Mouse (Mus musculus): ENCODE measurements around the gene Vmn1r142.
"Not testable (repeated sequence)": the region's sequence is repeated elsewhere in the genome, so short reads cannot be mapped to it uniquely, and the experiment has no call there.

The Vmn1r142 gene

GRCm38 (mm10) chr7:22163935-22164334, at the start of gene Vmn1r142:
Vmn1r142 (minus strand) TSS chr7:22164035.
- DNase-seq (ENCODE audit: low spot score in 2 of 2): not testable (repeated sequence)

DNA sequence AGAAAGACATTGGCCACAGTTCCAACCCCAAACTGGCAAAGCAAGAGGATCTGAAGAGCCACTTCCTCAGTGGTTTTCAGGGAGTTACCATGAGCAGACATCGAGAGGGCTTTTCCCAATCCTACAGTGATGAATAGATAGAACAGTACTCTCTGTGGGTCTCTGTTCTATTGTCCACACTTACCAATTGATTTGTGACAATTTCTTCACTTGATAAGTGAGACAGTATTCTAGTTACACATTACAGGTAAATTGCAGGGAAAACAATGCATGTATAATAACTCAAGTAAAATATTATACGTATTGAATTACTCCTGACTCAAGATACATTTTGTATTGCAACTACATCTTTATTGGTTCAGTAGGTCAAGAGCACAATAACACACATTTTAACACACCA, 37.3 kb upstream of the Vmn1r142 start, which contains the start of gene Gm8653:
Gm8653 (minus strand) TSS at position 101 of the 400 bp plus-strand sequence.
- not testable (repeated sequence) for DNase-seq (ENCODE audit: low spot score in 2 of 2)

DNA sequence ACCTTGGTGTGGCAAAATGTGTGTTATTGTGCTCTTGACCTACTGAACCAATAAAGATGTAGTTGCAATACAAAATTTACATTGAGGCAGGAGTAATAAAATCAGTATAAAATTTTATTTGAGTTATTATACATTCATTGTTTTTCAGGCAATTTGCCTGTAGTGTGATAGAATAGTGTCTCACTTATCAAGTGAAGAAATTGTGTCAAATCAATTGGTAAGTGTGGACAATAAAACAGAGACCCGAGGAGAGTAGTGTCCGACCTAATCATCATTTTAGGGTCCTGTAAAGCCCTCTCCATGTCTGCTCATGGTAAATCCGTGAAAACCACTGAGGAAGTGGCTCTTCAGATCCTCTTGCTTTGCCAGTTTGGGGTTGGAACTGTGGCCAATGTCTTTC, 25.2 kb upstream of the Vmn1r142 start, which contains the start of gene Vmn1r143:
Vmn1r143 (plus strand) TSS at position 301 of the 400 bp plus-strand sequence.
- DNase-seq (ENCODE audit: low spot score in 2 of 2): not testable (repeated sequence)

DNA sequence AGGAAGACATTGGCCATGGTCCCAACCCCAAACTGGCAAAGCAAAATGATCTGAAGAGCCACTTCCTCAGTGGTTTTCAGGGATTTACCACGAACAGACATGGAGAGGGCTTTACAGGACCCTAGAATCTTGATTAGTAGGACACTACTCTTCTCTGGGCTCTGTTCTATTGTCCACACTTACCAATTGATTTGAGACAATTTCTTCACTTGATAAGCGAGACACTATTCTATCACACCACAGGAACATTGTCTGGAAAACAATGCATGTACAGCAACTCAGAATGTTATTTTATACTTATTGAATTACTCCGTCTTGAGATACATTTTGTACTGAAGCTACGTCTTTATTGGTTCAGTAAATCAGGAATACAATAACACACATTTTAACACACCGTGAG, 29.2 kb downstream of the Vmn1r142 start, which contains the start of gene Gm10666:
Gm10666 (minus strand) TSS at position 101 of the 400 bp plus-strand sequence.
- not testable (repeated sequence) for DNase-seq (ENCODE audit: low spot score in 2 of 2)

DNA sequence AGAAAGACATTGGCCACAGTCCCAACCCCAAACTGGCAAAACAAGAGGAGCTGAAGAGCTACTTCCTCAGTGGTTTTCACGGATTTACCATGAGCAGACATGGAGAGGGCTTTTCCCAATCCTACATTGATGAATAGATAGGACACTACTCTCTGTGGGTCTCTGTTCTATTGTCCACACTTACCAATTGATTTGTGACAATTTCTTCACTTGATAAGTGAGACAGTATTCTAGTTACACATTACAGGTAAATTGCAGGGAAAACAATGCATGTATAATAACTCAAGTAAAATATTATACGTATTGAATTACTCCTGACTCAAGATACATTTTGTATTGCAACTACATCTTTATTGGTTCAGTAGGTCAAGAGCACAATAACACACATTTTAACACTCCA, 45.7 kb downstream of the Vmn1r142 start, which contains the start of gene Gm16451:
Gm16451 (minus strand) TSS at position 101 of the 400 bp plus-strand sequence.
- not testable (repeated sequence) for DNase-seq (ENCODE audit: low spot score in 2 of 2)

All from spleen, postnatal 36 days (tissue).